ENCODE assay signal across 8 mouse cellular contexts in the genomic region with DNA sequence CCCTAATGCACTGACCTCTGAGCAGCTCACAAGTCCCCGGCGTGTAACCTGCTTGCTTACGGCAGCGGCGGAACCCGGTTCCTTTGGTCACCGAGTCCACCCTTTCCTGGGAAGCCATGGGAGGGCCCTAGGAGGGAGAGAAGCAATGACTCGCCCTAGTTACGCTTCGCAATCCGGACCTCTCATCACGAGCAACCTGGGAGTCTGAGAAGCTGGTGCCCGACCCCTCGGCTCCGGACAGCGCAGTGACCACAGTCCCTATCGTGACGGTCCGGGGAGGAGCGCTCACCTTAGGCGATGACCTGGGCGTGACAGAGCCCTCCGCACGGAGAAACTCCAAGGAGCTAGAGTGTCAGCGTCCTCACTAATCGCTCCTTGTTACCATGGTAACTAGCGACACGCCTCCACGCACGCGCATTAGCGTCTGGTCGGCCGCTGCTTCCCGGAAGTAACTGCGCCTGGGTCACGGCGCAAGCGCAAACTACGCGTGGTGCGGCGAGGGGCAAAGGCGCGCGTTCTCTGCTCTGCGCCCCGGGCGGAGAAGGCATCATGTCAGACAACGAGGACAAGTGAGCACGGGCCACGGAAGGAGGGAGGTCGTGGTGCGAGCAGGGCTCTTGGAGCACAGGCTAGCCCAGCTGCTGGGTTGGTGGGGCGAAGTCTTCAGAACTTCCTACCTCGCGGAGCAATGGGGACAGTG. TPM values are rescaled to one million over a fixed set of nuclear protein-coding genes. Genes with fewer than 3 reads are reported as not detected.
DNase-seq lines count a peak whose midpoint lies in the region; ATAC-seq lines count a peak whose summit lies in the region.

A gene (plus strand): TSS at position 144 of the 700 bp plus-strand sequence.
A gene (minus strand): TSS at position 388 of the 700 bp plus-strand sequence.

- DNase-seq in adipocyte (ENCODE audit: low spot score), result peak; percentile 95
- peak; percentile 100 for DNase-seq in embryo, embryonic 10 days (ENCODE audit: low spot score)
- peak; percentile 95 for DNase-seq in gastrocnemius, postnatal 10 days
- peak; percentile 98 for DNase-seq in induced T-regulatory cell, adult 2 months (ENCODE audit: low read depth)
- peak; percentile 84 to 94 for DNase-seq in left cerebral cortex, adult 9 months (ENCODE audit: low spot score in 2 of 2)
- peak; percentile 96 for DNase-seq in right cerebral cortex, postnatal 14 days
- DNase-seq in urinary bladder, postnatal 36 days (ENCODE audit: low spot score in 2 of 2), result peak; percentile 89 to 93

- peak; percentile 95 for ATAC-seq in megakaryocyte progenitor cell, adult 5-6 weeks (replicated peaks; ENCODE audit: poor library complexity)

RNA-seq across cellular contexts. Expression of the first gene that starts in this region (rescaled TPM):
- total RNA-seq in gastrocnemius, postnatal 10 days (2021), result 10 to 100 TPM; 73.5 to 80.9 TPM
- 76.7 and 114 TPM in 2 replicates for total RNA-seq in megakaryocyte progenitor cell, adult 5-6 weeks (2015)
- 88.6 and 104 TPM in 2 replicates for total RNA-seq in megakaryocyte progenitor cell, adult 5-6 weeks (2017)

RNA-seq across cellular contexts. Expression of the second gene that starts in this region (rescaled TPM):
- total RNA-seq in gastrocnemius, postnatal 10 days (2021), result 1 to 10 TPM in 1 of 2 experiments, under 1 TPM in 1; 0.54 to 1.1 TPM
- 0.99 TPM in 1 of 2 replicates, not detected in the other for total RNA-seq in megakaryocyte progenitor cell, adult 5-6 weeks (2015)
- not detected in 2 replicates for total RNA-seq in megakaryocyte progenitor cell, adult 5-6 weeks (2017)

Comparison
In these comparisons a context has a peak if more than half of its experiments do, and no peak if none do; other contexts are left out.
1. Peak in every context shown above with its lines: DNase-seq and ATAC-seq.